Mouse (Mus musculus) activated CD4-positive, CD25-positive, alpha-beta regulatory T cell (primary cell): Measurements from ENCODE around the gene Rrp9. TPM values are rescaled to one million over a fixed set of nuclear protein-coding genes. Genes with fewer than 3 reads are reported as not detected.

Experiments
- polyA plus RNA-seq, 2 experiments: library from polyadenylated mRNA; unstranded; fragments of 100-300 nt; shearing (Covaris generic); gene quantifications; one replicate each; pipeline ENCODE4 v1.2.1; 2017

Gene Rrp9
- polyA plus RNA-seq: 10 to 100 TPM; 46.5 to 70.2 TPM

GRCm38 (mm10) chr9:106475663-106476001, at the start of gene Rrp9:
Gene Rrp9 (plus strand): TSS chr9:106475963.

GRCm38 (mm10) chr9:106429221-106430014, 46.3 kb upstream of the Rrp9 start, which contains the start of gene Rpl29:
Gene Rpl29 (plus strand): TSS chr9:106429454.

DNA sequence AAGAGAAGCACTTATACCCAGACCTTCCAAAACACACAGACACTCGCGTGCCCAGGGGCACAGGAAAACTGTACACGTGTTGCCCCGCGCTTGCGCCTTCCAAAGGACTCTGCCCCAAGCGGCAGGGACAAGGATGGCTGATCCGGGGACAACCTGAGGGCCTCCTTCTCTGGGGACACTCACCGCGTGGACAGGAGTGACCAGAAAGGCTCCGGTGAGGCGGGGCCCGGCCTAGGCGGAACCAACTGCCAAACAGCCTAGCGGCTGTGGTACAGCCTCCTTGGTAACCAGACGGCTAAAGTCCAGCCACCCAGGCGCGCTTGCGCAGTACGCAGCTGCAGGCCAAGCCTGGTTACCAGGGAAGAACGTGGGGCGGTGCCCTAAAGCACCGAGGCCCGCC, 28.4 kb upstream of the Rrp9 start, which contains the start of the genes Abhd14b and Abhd14a:
Gene Abhd14b (plus strand): TSS at position 112 of the 400 bp plus-strand sequence.
Gene Abhd14a (minus strand): TSS at position 331 of the 400 bp plus-strand sequence.

DNA sequence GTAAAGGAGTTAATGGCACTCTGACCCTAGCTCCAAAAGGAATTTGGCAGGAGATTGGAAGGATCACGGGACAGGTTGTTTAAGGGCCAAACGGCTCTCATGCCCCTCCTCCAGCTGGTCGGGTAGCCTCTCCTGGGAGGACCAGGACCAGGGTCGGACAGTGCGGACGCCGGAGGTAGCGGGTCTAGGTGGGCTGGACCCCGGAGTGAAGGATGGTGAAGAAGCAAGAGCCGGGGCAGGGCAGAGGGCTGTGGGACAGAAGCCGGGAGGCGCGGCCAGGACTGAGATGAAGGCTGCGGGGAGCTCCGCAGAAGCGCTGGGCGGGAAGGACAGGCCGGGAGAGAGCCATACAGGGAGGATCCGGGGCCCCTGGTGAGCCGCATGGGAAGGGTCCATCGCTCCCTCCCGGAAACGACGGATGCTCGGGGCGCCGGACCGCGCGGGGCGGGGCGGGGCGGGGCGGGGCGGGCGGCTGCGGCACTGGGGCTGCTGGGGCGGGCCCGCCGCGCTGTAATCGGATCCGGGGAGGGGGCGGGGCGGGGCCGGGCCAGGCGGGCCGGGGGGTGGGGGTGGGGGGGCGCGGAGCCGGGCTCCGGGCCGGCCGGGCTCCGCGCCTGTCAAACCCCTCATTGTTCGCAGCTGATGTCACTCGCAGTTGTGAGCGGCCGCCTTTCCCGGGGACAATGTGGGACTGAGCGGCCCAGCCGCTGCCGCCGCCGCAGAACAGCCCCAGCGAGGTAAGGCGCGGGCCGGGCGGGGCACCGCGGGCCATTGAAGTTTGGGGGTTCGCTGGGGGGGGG, 22.3 kb upstream of the Rrp9 start, which contains the start of gene Pcbp4:
Gene Pcbp4 (plus strand): TSS at position 21 of the 800 bp plus-strand sequence.

DNA sequence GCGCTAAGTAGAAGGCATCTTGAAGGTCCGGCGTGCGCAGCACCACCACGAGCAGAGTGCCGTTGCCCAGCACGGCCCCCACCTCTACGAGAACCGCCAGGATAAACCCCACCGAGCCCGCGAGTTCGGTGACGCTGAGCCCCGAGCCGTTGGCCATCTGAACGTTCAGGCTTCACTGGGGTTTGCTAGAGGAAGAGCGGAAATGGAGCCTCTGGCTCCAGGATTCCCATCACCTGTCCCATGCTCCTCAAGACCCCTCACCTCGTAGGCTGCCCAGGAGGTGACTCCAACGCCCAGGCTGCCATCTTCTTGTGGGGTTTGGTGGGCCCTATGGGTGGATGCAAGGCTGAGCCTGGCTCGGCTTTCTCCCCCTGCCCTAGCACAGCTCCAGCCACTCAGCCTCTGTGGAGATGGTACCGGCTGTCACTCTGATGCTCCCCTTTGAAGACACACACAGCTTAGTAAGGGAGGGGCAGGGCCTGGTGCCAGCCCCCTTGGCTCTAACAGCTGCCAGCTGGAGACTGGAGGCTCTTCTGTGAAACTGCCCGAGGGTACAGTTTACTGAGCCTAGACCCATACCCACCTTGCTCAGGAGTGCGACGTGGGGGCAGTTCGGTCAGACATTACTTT, 10.1 kb upstream of the Rrp9 start, which contains the start of gene Gpr62:
Gene Gpr62 (minus strand): TSS at position 368 of the 630 bp plus-strand sequence.

DNA sequence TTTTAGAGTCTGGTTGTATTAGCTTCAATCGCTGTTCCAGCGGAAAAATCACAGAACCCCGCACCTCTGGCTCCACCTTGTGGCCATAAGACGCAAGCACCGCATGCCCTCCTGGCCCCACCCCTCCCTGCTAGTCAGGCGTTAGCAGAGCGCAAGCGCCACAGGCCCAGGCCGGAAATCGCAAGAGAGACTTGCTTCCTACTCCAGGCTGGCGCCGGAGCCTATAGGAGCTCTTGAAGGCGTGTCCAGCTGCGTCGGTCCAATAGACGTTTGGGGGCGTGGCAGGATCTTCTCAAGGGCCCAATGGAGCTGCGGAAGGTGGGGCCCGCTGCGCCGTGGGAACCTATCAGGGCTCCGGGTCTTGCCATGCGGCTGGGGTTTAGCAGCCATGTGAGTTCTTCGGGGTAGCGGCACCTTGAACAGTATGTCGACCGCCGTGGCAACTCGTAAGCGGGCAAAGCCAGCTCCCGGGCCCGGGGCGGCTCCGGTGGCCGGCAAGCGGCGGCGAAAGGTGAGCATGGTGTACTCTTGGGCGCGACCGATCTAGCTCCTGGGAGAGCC, 1.2 kb downstream of the Rrp9 start, which contains the start of gene Parp3:
Gene Parp3 (minus strand): TSS at position 26 of the 561 bp plus-strand sequence.

DNA sequence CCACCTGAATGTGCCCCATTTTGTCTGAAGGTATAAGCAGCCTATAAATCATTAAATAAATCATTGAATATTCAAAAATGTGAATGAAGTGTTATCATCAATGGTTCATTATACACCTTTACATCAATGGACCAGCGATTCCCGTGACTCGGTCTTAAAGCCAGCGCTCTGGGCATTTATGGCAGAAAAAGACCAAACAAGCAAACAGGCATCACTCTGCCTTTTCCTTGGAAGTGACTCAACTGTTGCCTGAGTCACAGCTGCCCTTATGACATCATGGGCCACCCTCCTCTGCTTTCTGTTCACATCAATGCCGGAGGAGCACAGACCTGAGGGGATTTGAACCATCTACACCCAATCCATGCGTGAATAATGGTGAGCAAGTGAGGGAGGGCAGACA, 23.9 kb downstream of the Rrp9 start, which contains the start of gene Iqcf1:
Gene Iqcf1 (plus strand): TSS at position 301 of the 400 bp plus-strand sequence.

GRCm38 (mm10) chr9:106514273-106514672, 38.5 kb downstream of the Rrp9 start, which contains the start of gene Iqcf5:
Gene Iqcf5 (plus strand): TSS chr9:106514573.

Other genes starting within 250 kb of the Rrp9 start
- gene Alas1, start 227.3 kb upstream of the Rrp9 start, polyA plus RNA-seq: 10 to 100 TPM; 31.6 to 40.0 TPM
- gene Poc1a, start 194.9 kb upstream of the Rrp9 start, polyA plus RNA-seq: 1 to 10 TPM; 7.3 to 9.9 TPM
- gene Dusp7, start 107.3 kb upstream of the Rrp9 start, polyA plus RNA-seq: 10 to 100 TPM; 48.0 to 62.3 TPM
- 100 to 1,000 TPM; 570 to 948 TPM for gene Rpl29, start 46.5 kb upstream of the Rrp9 start, polyA plus RNA-seq
- gene Acy1, start 37.6 kb upstream of the Rrp9 start, polyA plus RNA-seq: 10 to 100 TPM; 10.1 to 16.3 TPM
- gene Abhd14b, start 28.5 kb upstream of the Rrp9 start, polyA plus RNA-seq: 1 to 10 TPM; 4.6 to 5.4 TPM
- gene Abhd14a, start 28.3 kb upstream of the Rrp9 start, polyA plus RNA-seq: 10 to 100 TPM in 1 of 2 experiments, 1 to 10 TPM in 1; 7.4 to 14.2 TPM
- 10 to 100 TPM; 13.7 to 15.9 TPM for gene Pcbp4, start 22.7 kb upstream of the Rrp9 start, polyA plus RNA-seq
- gene Gpr62, start 10.0 kb upstream of the Rrp9 start, polyA plus RNA-seq: under 1 TPM; 0.11 to 0.39 TPM
- 10 to 100 TPM; 51.2 to 60.8 TPM for gene Parp3, start 986 bp downstream of the Rrp9 start, polyA plus RNA-seq
- gene Iqcf1, start 24.0 kb downstream of the Rrp9 start, polyA plus RNA-seq: under 1 TPM in 1 of 2 experiments, not detected in 1; 0.34 TPM
- gene Iqcf5, start 38.6 kb downstream of the Rrp9 start, polyA plus RNA-seq: not detected
- under 1 TPM in 1 of 2 experiments, not detected in 1; 0.82 TPM for gene Iqcf3, start 85.7 kb downstream of the Rrp9 start, polyA plus RNA-seq
- not detected for gene Iqcf4, start 95.0 kb downstream of the Rrp9 start, polyA plus RNA-seq
- not detected for gene Iqcf6, start 150.6 kb downstream of the Rrp9 start, polyA plus RNA-seq
- gene Grm2, start 180.1 kb downstream of the Rrp9 start, polyA plus RNA-seq: under 1 TPM in 1 of 2 experiments, not detected in 1; 0.09 TPM
- gene Tex264, start 210.0 kb downstream of the Rrp9 start, polyA plus RNA-seq: 10 to 100 TPM; 61.0 to 64.1 TPM